Mouse (Mus musculus) liver, embryonic 12.5 days (tissue): ENCODE measurements around the gene Lrrc63. TPM values are rescaled to one million over a fixed set of nuclear protein-coding genes. Genes with fewer than 3 reads are reported as not detected.

Source experiments
- ATAC-seq: fragments of 200-750 bp; cut with Nextera tagmentation; 2 replicates; pipeline ENCODE4 v1.8.0; 2017; ENCODE audit warnings: moderate number of reproducible peaks, mild to moderate bottlenecking, moderate library complexity
- H3K27ac ChIP-seq: fragments of 300-500 bp; sonication (generic); 2 replicates; pipeline ENCODE4 v1.5.1; 2016; ENCODE audit warnings: mild to moderate bottlenecking
- H3K27me3 ChIP-seq: fragments of 300-500 bp; sonication (generic); replicated peaks from 2 replicates; pipeline ENCODE4 v1.6.1; 2016; ENCODE audit warnings: mild to moderate bottlenecking, moderate library complexity
- H3K36me3 ChIP-seq: fragments of 300-500 bp; sonication (generic); 2 replicates; pipeline ENCODE4 v1.6.1; 2016; ENCODE audit warnings: mild to moderate bottlenecking, moderate library complexity
- H3K4me1 ChIP-seq: fragments of 300-500 bp; sonication (generic); 2 replicates; pipeline ENCODE4 v1.6.1; 2016
- H3K4me2 ChIP-seq: fragments of 300-500 bp; sonication (generic); 2 replicates; pipeline ENCODE4 v1.6.1; 2016; ENCODE audit warnings: mild to moderate bottlenecking, moderate library complexity
- H3K4me3 ChIP-seq: fragments of 300-500 bp; sonication (generic); 2 replicates; pipeline ENCODE4 v1.5.1; 2016; ENCODE audit warnings: mild to moderate bottlenecking, moderate library complexity
- H3K9ac ChIP-seq: fragments of 300-500 bp; sonication (generic); 2 replicates; pipeline ENCODE4 v1.6.1; 2016; ENCODE audit warnings: mild to moderate bottlenecking, moderate library complexity
- H3K9me3 ChIP-seq: fragments of 300-500 bp; sonication (generic); replicated peaks from 2 replicates; pipeline ENCODE4 v1.6.1; 2016; ENCODE audit warnings: mild to moderate bottlenecking, moderate library complexity
- WGBS: fragments of 180-500 bp; shearing (Covaris S2); methylation state at CpG from one replicate; pipeline ENCODE4 v1.1.7; 2016; ENCODE audit not compliant: insufficient replicate concordance; 5-methylcytosine and 5-hydroxymethylcytosine counted together
- polyA plus RNA-seq: library from polyadenylated mRNA; unstranded; fragments of >200 nt; fragmentation: Nextera tagmentation; extraction: Ambion mirVana; gene quantifications from 2 replicates; pipeline ENCODE4 v1.2.1, GENCODE M21; 2016

Lrrc63 gene
- polyA plus RNA-seq = not detected in 2 replicates

DNA sequence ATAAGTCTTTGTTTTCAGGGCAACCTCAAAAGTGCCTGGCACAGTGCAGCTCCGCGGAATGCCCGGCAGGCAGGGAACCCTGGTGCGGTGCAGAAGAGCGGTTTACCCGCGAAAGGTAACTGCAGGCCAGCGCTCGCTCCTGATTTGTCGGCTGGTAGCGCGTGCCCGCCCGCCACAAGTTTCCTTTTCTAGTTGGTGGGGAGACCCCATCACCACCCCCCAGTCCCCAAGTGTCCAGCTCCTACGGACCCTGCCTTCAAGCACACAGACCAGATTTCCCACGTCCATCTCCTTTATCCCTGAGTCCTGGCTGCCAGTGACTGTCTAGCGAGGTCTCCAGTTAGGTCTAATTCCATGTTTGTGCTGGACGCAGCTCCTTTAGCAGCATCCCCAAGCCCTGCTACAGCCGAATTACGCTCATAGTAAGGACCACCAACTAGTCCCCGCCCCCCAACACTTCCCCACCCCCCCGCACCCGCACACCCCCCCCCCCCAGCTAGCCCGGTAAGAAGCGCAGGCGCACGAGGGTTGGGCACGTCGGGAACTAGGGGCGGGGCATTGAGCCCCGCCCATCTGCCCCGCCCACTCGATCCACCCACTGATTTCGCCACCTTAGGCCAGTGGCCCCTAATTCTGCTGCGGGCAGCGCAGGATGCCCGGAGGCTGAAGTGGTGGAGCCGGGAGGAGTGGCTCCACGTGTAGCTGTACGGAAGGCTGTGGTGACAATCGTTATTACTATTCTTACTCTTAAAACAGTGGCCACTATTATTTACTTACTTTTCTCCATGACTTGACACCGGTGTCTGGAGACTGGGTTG, at the start of gene Lrrc63, which contains the start of gene Lcp1:
Gene Lrrc63, minus strand, starts transcription at position 381 of the 818 bp plus-strand sequence.
Gene Lcp1, plus strand, starts transcription at position 601 of the 818 bp plus-strand sequence.
- H3K27ac ChIP-seq = peak within 1 kb of the TSS; percentile 71

DNA sequence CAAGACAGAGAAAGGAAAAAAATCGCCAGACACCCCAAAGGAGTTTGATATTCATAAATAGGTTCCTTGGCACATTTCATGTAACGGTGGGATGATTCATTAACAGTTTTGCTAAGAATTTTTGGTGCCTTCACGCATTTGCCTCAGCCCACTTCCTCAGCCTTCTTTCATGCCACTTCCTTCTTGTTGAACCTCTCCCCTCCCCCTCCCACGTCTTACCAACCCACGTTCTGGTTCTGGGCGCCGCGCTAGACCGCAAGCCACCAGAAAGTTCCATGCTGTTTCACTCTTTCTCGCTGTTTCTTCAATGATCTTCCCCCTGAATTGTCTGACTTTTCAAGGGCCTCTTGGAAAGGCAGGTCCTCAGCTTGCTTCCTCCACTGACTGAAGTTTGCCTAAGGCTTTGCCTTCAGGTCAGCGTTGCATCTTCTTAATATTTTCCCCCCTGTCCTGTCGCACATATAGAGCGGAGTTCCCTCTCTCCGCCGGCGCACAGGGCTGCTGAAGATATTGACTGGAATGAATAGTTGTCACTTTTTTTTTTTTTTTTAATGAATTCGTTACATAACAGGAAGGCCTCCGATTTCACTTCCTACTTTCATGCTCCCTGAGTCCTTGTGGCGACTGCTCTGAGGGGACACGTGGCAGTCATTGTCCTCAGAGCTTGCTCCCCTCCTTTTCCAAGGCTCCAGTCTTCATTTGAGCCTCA, 48.7 kb upstream of the Lrrc63 start:
- H3K9ac ChIP-seq = peak overlapping the region; percentile 74
- H3K9me3 ChIP-seq = no peaks in the 10 kb centered on the region
- H3K27ac ChIP-seq = peak overlapping the region; percentile 91
- peak; percentile 51 for ATAC-seq
- peak overlapping the region; percentile 61 for H3K4me3 ChIP-seq
- H3K4me1 ChIP-seq = peaks cover 81% of the 10 kb centered on the region
- peaks cover 6% of the 10 kb centered on the region; the same call in 1 of the 2 replicates for H3K27me3 ChIP-seq
- no peaks in the 10 kb centered on the region for H3K36me3 ChIP-seq
- H3K4me2 ChIP-seq = peak overlapping the region; percentile 78
- 18% methylated on average over 20 of the region's 20 CpGs for WGBS

More for the DNA sequence above, at the start of gene Lrrc63, which contains the start of gene Lcp1:
- peaks cover 21% of the 10 kb centered on the region for H3K27me3 ChIP-seq
- H3K9ac ChIP-seq = peak within 1 kb of the TSS; percentile 79
- H3K4me3 ChIP-seq = peak within 1 kb of the TSS; percentile 75
- H3K36me3 ChIP-seq = no peaks in the 10 kb centered on the region
- WGBS = 1% methylated on average over 40 of the region's 42 CpGs
- H3K4me1 ChIP-seq = peaks cover 37% of the 10 kb centered on the region
- no peaks in the 10 kb centered on the region for H3K9me3 ChIP-seq
- ATAC-seq = peak; percentile 97
- peak within 1 kb of the TSS; percentile 94 for H3K4me2 ChIP-seq

DNA sequence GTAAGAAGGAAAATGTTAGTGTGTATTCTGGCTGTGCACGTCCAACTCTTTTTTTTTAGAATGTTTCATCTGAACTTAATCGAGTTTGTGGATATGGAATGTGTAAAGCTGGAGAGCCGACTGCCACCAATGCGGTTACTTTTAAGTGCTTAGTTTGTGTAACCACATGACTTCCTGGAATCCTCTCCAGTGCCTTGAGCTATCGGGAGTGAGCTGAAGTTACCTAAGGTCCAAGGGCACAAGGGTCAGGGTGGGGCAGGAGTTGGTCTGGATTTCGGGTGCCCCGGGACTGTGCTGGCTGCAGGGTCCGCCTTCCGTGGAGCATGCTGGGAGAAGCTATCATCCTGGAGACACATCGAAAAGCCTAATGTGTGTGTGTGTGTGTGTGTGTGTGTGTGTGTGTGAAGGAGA, 48.1 kb upstream of the Lrrc63 start:
- peak; percentile 85 for ATAC-seq
- WGBS = 13% methylated on average over 10 of the region's 10 CpGs
- Histone ChIP-seq H3K4me3 (peak overlapping the region; percentile 61), H3K27me3 (peaks cover 6% of the 10 kb centered on the region; the same call in 1 of the 2 replicates), H3K27ac (peak overlapping the region; percentile 91), H3K4me1 (peaks cover 75% of the 10 kb centered on the region), H3K9me3 (no peaks in the 10 kb centered on the region), H3K4me2 (peak overlapping the region; percentile 78), H3K36me3 (no peaks in the 10 kb centered on the region), H3K9ac (peak overlapping the region; percentile 74)

DNA sequence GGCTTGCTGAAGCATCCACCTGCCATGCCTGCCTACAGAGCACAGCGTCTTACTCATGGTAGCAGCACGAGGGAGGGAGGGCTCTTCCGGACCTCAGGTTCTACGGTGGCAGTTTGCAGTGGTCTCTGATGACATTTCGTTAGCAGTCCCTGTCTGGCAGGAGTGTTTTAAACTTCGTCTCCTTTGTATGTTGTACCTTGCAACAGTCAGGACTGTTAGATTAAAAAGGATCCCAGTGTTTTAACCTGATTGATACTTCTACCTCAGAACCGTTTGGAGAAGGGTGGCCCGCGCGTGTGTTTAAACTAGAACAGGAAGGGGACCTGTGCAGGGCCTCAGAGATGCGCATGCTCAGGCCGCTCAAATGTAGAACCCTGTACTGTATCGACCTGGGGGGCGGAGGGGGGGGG, 47.7 kb upstream of the Lrrc63 start:
- H3K9me3 ChIP-seq = no peaks in the 10 kb centered on the region
- peak overlapping the region; percentile 78 for H3K4me2 ChIP-seq
- no peaks in the 10 kb centered on the region for H3K36me3 ChIP-seq
- H3K4me3 ChIP-seq = peak overlapping the region; percentile 61
- WGBS = 19% methylated on average over 14 of the region's 14 CpGs
- peaks cover 6% of the 10 kb centered on the region; the same call in 1 of the 2 replicates for H3K27me3 ChIP-seq
- peak overlapping the region; percentile 74 for H3K9ac ChIP-seq
- peak; percentile 92 for ATAC-seq
- peak overlapping the region; percentile 91 for H3K27ac ChIP-seq
- peaks cover 72% of the 10 kb centered on the region for H3K4me1 ChIP-seq

DNA sequence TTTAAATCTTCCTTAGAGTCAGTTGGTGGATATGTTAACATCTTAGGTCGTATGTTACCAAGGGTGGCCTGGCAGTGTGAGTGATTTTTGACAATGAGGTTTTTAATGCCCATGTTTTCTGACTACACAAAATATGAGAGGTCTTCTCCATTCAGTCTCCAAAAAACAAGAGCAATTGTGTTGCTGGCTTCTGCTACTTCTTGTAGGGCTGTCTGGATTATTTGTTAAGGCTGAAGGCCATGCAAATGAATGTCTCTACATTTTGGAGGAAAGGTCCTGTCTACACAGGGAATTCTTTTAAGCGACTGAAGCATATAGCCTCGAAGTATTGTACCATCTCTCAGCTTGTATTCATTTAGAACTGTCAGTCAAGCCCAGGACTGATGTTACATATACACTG, 46.7 kb upstream of the Lrrc63 start:
- ATAC-seq = no peak
- Histone ChIP-seq H3K36me3 (no peaks in the 10 kb centered on the region), H3K4me3 (peak overlapping the region; percentile 26), H3K27ac (peak overlapping the region; percentile 49; the same call in 1 of the 2 replicates), H3K9me3 (no peaks in the 10 kb centered on the region), H3K4me1 (peaks cover 65% of the 10 kb centered on the region), H3K9ac (no peak overlapping the region), H3K4me2 (peak overlapping the region; percentile 26), H3K27me3 (peaks cover 6% of the 10 kb centered on the region; the same call in 1 of the 2 replicates)
- WGBS = 54% methylated on average over 3 of the region's 3 CpGs

DNA sequence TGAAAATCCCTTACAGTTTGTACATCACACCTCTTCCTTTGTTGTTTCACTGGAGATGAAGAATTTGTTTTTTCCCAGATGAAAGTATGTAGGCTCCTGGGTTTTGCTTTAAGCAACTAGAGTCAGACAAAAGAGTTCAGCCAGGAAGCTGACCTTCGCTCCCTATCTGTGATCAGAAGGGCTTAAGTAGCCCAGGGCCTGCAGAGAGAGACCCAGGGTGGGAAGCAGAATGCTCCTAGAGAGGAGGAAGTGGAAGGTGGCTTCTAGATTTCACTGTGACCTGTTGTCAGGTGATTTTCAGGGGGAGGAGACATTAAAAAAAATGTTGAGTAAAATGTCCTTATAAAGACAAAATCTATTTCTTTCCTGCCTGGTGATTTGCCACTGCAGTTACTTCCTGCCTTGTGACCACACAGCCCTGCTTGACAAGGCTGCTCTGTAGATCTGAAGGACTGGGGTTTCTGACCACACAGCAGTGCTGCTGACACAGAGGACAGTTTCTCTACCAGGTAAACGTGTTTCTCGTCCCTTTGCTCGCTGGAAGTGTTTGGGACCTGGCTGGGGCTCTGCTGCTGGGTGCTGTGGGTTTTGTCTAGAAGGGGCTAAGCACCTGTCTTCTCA, 45.9 kb upstream of the Lrrc63 start:
- Histone ChIP-seq H3K9ac (peak overlapping the region; percentile 35), H3K27ac (peak overlapping the region; percentile 62), H3K4me1 (peaks cover 57% of the 10 kb centered on the region), H3K4me3 (peak overlapping the region; percentile 26), H3K36me3 (no peaks in the 10 kb centered on the region), H3K27me3 (peaks cover 6% of the 10 kb centered on the region; the same call in 1 of the 2 replicates), H3K4me2 (peak overlapping the region; percentile 22), H3K9me3 (no peaks in the 10 kb centered on the region)
- WGBS = 33% methylated on average over 4 of the region's 4 CpGs
- no peak for ATAC-seq

DNA sequence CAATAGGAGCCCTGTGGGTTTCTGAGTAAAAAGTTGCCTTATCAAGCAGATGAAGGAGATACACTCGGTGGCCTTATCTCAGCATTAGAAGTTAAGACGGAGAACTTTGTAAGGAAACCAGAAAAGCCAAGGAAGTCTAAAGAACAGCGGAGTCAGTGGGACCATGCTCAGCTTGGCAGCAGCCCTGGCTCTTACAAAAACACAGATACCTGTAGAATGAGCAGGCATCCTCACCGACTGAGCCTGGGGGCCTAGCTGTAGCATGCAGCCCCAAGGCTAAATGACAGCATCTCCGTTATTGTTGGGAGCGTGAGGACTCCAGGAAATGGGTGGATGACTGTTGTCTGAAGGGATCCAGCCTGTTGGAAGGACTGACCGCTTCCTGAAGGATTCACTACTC, 45.1 kb upstream of the Lrrc63 start:
- ATAC-seq = no peak
- H3K4me2 ChIP-seq = no peak overlapping the region
- no peak overlapping the region for H3K4me3 ChIP-seq
- 50% methylated on average over 7 of the region's 7 CpGs for WGBS
- no peaks in the 10 kb centered on the region for H3K36me3 ChIP-seq
- peaks cover 6% of the 10 kb centered on the region; the same call in 1 of the 2 replicates for H3K27me3 ChIP-seq
- no peak overlapping the region for H3K27ac ChIP-seq
- no peak overlapping the region for H3K9ac ChIP-seq
- H3K4me1 ChIP-seq = peaks cover 54% of the 10 kb centered on the region
- no peaks in the 10 kb centered on the region for H3K9me3 ChIP-seq

DNA sequence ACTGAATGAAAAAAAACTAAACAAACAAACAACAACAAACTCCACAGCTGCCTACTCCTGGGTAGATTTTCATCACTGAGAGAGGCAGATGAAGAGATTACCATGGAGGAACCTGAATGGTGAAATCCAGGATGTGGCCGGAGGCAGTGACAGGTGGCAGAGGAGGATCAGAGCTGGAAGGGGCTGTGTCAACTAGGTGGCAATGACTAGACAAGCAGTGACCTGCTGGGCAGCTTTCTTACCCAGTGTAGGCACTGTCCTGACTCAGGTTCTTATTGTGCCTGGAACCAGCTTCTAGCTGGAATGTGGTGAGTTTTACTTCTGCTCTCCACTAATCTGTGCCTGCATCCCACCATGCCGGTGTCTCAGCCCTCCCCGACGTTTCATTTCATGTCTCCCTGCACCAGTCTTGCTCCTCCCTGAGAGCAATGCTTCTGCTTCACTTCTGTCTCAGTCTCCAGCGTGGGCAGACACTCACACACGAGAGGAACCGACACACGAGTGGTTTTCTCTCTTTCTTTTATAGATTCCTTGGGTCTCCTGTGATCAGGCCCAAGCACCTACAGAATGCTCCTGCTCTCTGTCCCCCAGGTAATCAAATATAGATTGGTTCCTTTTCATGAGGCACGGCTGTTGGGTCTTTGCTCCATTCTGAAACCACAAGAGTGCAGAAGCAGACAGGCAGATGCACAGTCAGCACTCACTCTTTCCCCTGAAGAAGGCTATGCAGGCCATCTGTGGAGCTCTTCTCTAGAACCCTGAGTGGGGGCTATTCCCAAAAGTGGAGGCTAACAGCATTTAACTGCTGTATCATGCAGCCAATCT, 44.3 kb upstream of the Lrrc63 start:
- Histone ChIP-seq H3K27ac (no peak overlapping the region), H3K9me3 (no peaks in the 10 kb centered on the region), H3K9ac (no peak overlapping the region), H3K4me2 (no peak overlapping the region), H3K4me1 (peaks cover 52% of the 10 kb centered on the region), H3K36me3 (no peaks in the 10 kb centered on the region), H3K27me3 (peaks cover 6% of the 10 kb centered on the region; the same call in 1 of the 2 replicates), H3K4me3 (no peak overlapping the region)
- WGBS = 43% methylated on average over 9 of the region's 9 CpGs
- no peak for ATAC-seq

DNA sequence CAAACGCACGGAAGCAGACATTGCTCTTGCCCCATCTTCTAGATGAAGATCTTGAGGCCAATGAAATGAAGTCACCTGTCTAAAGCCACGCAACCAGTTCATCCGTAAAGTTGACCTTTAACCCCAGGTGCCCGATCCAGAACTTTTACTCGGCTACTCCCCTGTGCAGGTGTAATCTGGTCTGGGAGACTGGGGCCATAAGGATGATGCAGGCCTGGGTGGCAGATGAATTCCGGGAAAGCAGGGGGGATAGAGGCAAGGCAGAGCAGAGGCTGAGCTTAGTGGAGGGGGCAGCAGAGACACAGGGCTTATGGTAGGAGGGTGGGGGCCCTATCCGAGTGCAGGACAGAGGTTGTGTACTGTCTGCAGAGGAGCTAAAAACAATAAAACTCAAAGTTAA, 43.6 kb upstream of the Lrrc63 start:
- WGBS = 68% methylated on average over 8 of the region's 8 CpGs
- no peak overlapping the region for H3K27ac ChIP-seq

DNA sequence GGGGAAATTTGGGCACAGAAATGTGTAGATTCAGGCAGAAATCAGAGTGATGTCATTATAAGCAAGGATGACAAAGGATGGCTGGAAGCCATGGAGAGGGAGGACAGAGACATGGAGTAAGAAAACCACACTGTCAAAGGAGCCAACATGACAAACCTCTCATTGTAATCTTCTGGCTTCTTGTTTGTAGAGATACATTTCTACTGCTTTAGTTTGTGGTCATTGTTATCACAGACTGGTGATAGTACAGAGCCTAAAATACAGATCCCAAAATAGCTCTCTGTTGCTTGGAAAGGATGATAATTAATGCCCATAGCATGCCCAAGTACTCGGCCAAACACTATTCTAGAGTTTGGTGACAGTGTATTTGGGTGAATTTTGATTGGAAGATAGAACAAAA, 39.9 kb upstream of the Lrrc63 start:
- Histone ChIP-seq H3K4me3 (no peak overlapping the region), H3K9me3 (no peaks in the 10 kb centered on the region), H3K4me2 (no peak overlapping the region), H3K27me3 (peaks cover 6% of the 10 kb centered on the region; the same call in 1 of the 2 replicates), H3K4me1 (peaks cover 18% of the 10 kb centered on the region), H3K27ac (no peak overlapping the region), H3K36me3 (no peaks in the 10 kb centered on the region), H3K9ac (no peak overlapping the region)
- WGBS = 32% methylated on average over 1 of the region's 1 CpGs
- no peak for ATAC-seq

More for the DNA sequence above, 43.6 kb upstream of the Lrrc63 start:
- Histone ChIP-seq H3K27me3 (peaks cover 6% of the 10 kb centered on the region; the same call in 1 of the 2 replicates), H3K9me3 (no peaks in the 10 kb centered on the region), H3K4me2 (no peak overlapping the region), H3K36me3 (no peaks in the 10 kb centered on the region), H3K4me1 (peaks cover 46% of the 10 kb centered on the region), H3K9ac (no peak overlapping the region), H3K4me3 (no peak overlapping the region)
- no peak for ATAC-seq

DNA sequence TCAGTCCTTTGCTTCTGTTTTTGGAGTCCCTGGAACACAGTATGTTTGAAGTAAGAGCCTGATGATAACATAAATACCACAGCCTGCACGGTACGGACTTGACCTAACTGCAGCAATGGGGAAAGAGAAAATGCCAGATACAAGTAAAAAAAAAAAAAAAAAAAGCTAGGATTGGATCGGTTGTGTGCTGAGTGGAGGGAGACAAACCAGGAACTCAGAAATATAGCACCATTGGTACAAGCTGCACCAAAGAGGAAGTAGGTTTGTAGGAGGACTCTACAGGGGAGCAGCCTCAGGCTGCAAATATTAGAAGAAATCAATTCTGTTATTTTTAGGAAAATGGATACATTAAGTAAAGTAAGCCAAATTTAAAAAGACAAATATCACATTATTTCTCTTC, 37.8 kb upstream of the Lrrc63 start:
- 60% methylated on average over 3 of the region's 3 CpGs for WGBS
- no peaks in the 10 kb centered on the region for H3K36me3 ChIP-seq

More for the DNA sequence above, 37.8 kb upstream of the Lrrc63 start:
- H3K27ac ChIP-seq = no peak overlapping the region
- ATAC-seq = no peak
- no peak overlapping the region for H3K9ac ChIP-seq
- no peaks in the 10 kb centered on the region for H3K27me3 ChIP-seq
- H3K9me3 ChIP-seq = no peaks in the 10 kb centered on the region
- H3K4me3 ChIP-seq = no peak overlapping the region
- H3K4me2 ChIP-seq = no peak overlapping the region
- peaks cover 23% of the 10 kb centered on the region for H3K4me1 ChIP-seq
